Mouse (Mus musculus) forebrain, embryonic 10.5 days (tissue): ENCODE data around the gene Piwil1. TPM values are rescaled to one million over a fixed set of nuclear protein-coding genes. Genes with fewer than 3 reads are reported as not detected.

Experiments
- DNase-seq: peaks from one replicate; pipeline ENCODE4 v3.0.0-alpha.2; 2017; ENCODE audit warnings: low spot score; ENCODE audit errors: extremely low spot score
- H3K27ac ChIP-seq: fragments of 300-500 bp; sonication (generic); 2 replicates; pipeline ENCODE4 v1.5.1; 2016; ENCODE audit warnings: mild to moderate bottlenecking
- H3K27me3 ChIP-seq: fragments of 300-500 bp; sonication (generic); 2 replicates; pipeline ENCODE4 v1.6.1; 2016; ENCODE audit warnings: mild to moderate bottlenecking; ENCODE audit not compliant: poor library complexity, severe bottlenecking
- H3K36me3 ChIP-seq: fragments of 300-500 bp; sonication (generic); replicated peaks from 2 replicates; pipeline ENCODE4 v1.6.1; 2016; ENCODE audit warnings: mild to moderate bottlenecking, moderate library complexity
- H3K4me1 ChIP-seq: fragments of 300-500 bp; sonication (generic); 2 replicates; pipeline ENCODE4 v1.6.1; 2016
- H3K4me3 ChIP-seq: fragments of 300-500 bp; sonication (generic); 2 replicates; pipeline ENCODE4 v1.5.1; 2016; ENCODE audit warnings: mild to moderate bottlenecking, moderate library complexity
- H3K9me3 ChIP-seq: fragments of 300-500 bp; sonication (generic); 2 replicates; pipeline ENCODE4 v1.6.1; 2016; ENCODE audit warnings: mild to moderate bottlenecking, moderate library complexity
- WGBS: fragments of 180-500 bp; shearing (Covaris S2); methylation state at CpG from one replicate; pipeline ENCODE4 v1.1.7; 2016; 5-methylcytosine and 5-hydroxymethylcytosine counted together
- polyA plus RNA-seq: library from polyadenylated mRNA; unstranded; fragments of >200 nt; fragmentation: Nextera tagmentation; extraction: Ambion mirVana; gene quantifications from 2 replicates; pipeline ENCODE4 v1.2.1, GENCODE M21; 2016

The Piwil1 gene
- not detected in 2 replicates for polyA plus RNA-seq

GRCm38 (mm10) chr5:128702224-128702623 is at the start of gene Piwil1:
TSS of gene Piwil1 (plus strand) at chr5:128702524.
- Histone ChIP-seq H3K36me3 (no peaks in the 10 kb centered on the region), H3K27ac (no peak within 1 kb of the TSS), H3K4me3 (no peak within 1 kb of the TSS), H3K27me3 (peaks cover 16% of the 10 kb centered on the region), H3K4me1 (peaks cover 21% of the 10 kb centered on the region), H3K9me3 (peaks cover 8% of the 10 kb centered on the region)
- WGBS: 94% methylated on average over 4 of the region's 4 CpGs
- no peak for DNase-seq

- H3K9me3 ChIP-seq: 0 out of 2 replicates have a peak, but pooled peaks cover 7% of the 10 kb centered on the region
- H3K4me3 ChIP-seq: peak overlapping the region; percentile 0; the same call in 1 of the 2 replicates
- peaks cover 19% of the 10 kb centered on the region for H3K4me1 ChIP-seq
- peak overlapping the region; percentile 13; the same call in 1 of the 2 replicates for H3K27ac ChIP-seq
- H3K36me3 ChIP-seq: no peaks in the 10 kb centered on the region
- WGBS: 60% methylated on average over 22 of the region's 22 CpGs
- H3K27me3 ChIP-seq: 0 out of 2 replicates have a peak, but pooled peaks cover 3% of the 10 kb centered on the region
- no peak for DNase-seq
These were observed 45.7 kb upstream of the Piwil1 start for GRCm38 (mm10) chr5:128656496-128657135.

- Histone ChIP-seq H3K27me3 (0 out of 2 replicates have a peak, but pooled peaks cover 3% of the 10 kb centered on the region), H3K4me3 (no peak overlapping the region), H3K4me1 (peaks cover 15% of the 10 kb centered on the region), H3K9me3 (peaks cover 7% of the 10 kb centered on the region), H3K27ac (no peak overlapping the region), H3K36me3 (no peaks in the 10 kb centered on the region)
- WGBS: 71% methylated on average over 8 of the region's 8 CpGs
- no peak for DNase-seq
These were observed 42.2 kb upstream of the Piwil1 start for GRCm38 (mm10) chr5:128660101-128660500.

- no peak for DNase-seq
- Histone ChIP-seq H3K27me3 (0 out of 2 replicates have a peak, but pooled peaks cover 3% of the 10 kb centered on the region), H3K9me3 (peaks cover 10% of the 10 kb centered on the region), H3K36me3 (no peaks in the 10 kb centered on the region), H3K4me1 (peaks cover 8% of the 10 kb centered on the region; the same call in 1 of the 2 replicates), H3K27ac (no peak overlapping the region), H3K4me3 (no peak overlapping the region)
- WGBS: 93% methylated on average over 6 of the region's 6 CpGs
These were observed 39.4 kb upstream of the Piwil1 start for GRCm38 (mm10) chr5:128662881-128663280.

- Histone ChIP-seq H3K27me3 (0 out of 2 replicates have a peak, but pooled peaks cover 3% of the 10 kb centered on the region), H3K36me3 (no peaks in the 10 kb centered on the region), H3K9me3 (peaks cover 10% of the 10 kb centered on the region), H3K4me1 (peaks cover 8% of the 10 kb centered on the region; the same call in 1 of the 2 replicates), H3K4me3 (no peak overlapping the region), H3K27ac (no peak overlapping the region)
- DNase-seq: no peak
- 85% methylated on average over 7 of the region's 7 CpGs for WGBS
These were observed 38.3 kb upstream of the Piwil1 start for GRCm38 (mm10) chr5:128663976-128664375.

- no peak for DNase-seq
These were observed 37.3 kb upstream of the Piwil1 start for GRCm38 (mm10) chr5:128665045-128665444.

GRCm38 (mm10) chr5:128667303-128667702 is 35.0 kb upstream of the Piwil1 start:
- 0 out of 2 replicates have a peak, but pooled peaks cover 3% of the 10 kb centered on the region for H3K4me1 ChIP-seq
- H3K9me3 ChIP-seq: peaks cover 10% of the 10 kb centered on the region
- no peaks in the 10 kb centered on the region for H3K27me3 ChIP-seq
- H3K4me3 ChIP-seq: no peak overlapping the region
- H3K36me3 ChIP-seq: no peaks in the 10 kb centered on the region
- WGBS: 68% methylated on average over 7 of the region's 7 CpGs
- H3K27ac ChIP-seq: no peak overlapping the region
- DNase-seq: no peak

More at GRCm38 (mm10) chr5:128665045-128665444, 37.3 kb upstream of the Piwil1 start:
- Histone ChIP-seq H3K27me3 (no peaks in the 10 kb centered on the region), H3K9me3 (peaks cover 10% of the 10 kb centered on the region), H3K27ac (no peak overlapping the region), H3K36me3 (no peaks in the 10 kb centered on the region), H3K4me1 (0 out of 2 replicates have a peak, but pooled peaks cover 3% of the 10 kb centered on the region), H3K4me3 (no peak overlapping the region)
- 89% methylated on average over 1 of the region's 1 CpGs for WGBS

GRCm38 (mm10) chr5:128674124-128674523 is 28.2 kb upstream of the Piwil1 start:
- no peak for DNase-seq
- Histone ChIP-seq H3K4me1 (no peaks in the 10 kb centered on the region), H3K36me3 (no peaks in the 10 kb centered on the region), H3K4me3 (no peak overlapping the region), H3K27me3 (no peaks in the 10 kb centered on the region), H3K27ac (no peak overlapping the region), H3K9me3 (no peaks in the 10 kb centered on the region)
- 84% methylated on average over 9 of the region's 9 CpGs for WGBS

GRCm38 (mm10) chr5:128677373-128677772 is 25.0 kb upstream of the Piwil1 start:
- no peak for DNase-seq
- H3K27ac ChIP-seq: no peak overlapping the region
- 93% methylated on average over 4 of the region's 4 CpGs for WGBS
- H3K4me3 ChIP-seq: no peak overlapping the region
- no peaks in the 10 kb centered on the region for H3K27me3 ChIP-seq
- H3K9me3 ChIP-seq: no peaks in the 10 kb centered on the region
- H3K4me1 ChIP-seq: no peaks in the 10 kb centered on the region
- no peaks in the 10 kb centered on the region for H3K36me3 ChIP-seq

GRCm38 (mm10) chr5:128677861-128678260 is 24.5 kb upstream of the Piwil1 start:
- H3K4me1 ChIP-seq: no peaks in the 10 kb centered on the region
- H3K27me3 ChIP-seq: peaks cover 5% of the 10 kb centered on the region
- WGBS: 84% methylated on average over 6 of the region's 6 CpGs
- no peaks in the 10 kb centered on the region for H3K36me3 ChIP-seq
- H3K27ac ChIP-seq: no peak overlapping the region
- H3K4me3 ChIP-seq: no peak overlapping the region
- DNase-seq: no peak
- H3K9me3 ChIP-seq: no peaks in the 10 kb centered on the region

- Histone ChIP-seq H3K27me3 (peaks cover 38% of the 10 kb centered on the region), H3K36me3 (no peaks in the 10 kb centered on the region), H3K27ac (no peak overlapping the region), H3K9me3 (peaks cover 4% of the 10 kb centered on the region), H3K4me3 (no peak overlapping the region), H3K4me1 (peaks cover 15% of the 10 kb centered on the region)
- DNase-seq: no peak
- 35% methylated on average over 5 of the region's 5 CpGs for WGBS
These were observed 20.9 kb upstream of the Piwil1 start for GRCm38 (mm10) chr5:128681456-128681855.

GRCm38 (mm10) chr5:128684192-128684591 is 18.1 kb upstream of the Piwil1 start:
- DNase-seq: no peak
- Histone ChIP-seq H3K9me3 (peaks cover 12% of the 10 kb centered on the region), H3K27me3 (peaks cover 38% of the 10 kb centered on the region), H3K27ac (peak overlapping the region; percentile 51; the same call in 1 of the 2 replicates), H3K4me3 (peak overlapping the region; percentile 30; the same call in 1 of the 2 replicates), H3K36me3 (no peaks in the 10 kb centered on the region), H3K4me1 (peaks cover 15% of the 10 kb centered on the region)
- 5% methylated on average over 10 of the region's 10 CpGs for WGBS

GRCm38 (mm10) chr5:128684621-128685020 is 17.7 kb upstream of the Piwil1 start:
- Histone ChIP-seq H3K27me3 (peaks cover 38% of the 10 kb centered on the region), H3K27ac (peak overlapping the region; percentile 51), H3K4me3 (peak overlapping the region; percentile 30; the same call in 1 of the 2 replicates), H3K4me1 (peaks cover 15% of the 10 kb centered on the region), H3K9me3 (peaks cover 12% of the 10 kb centered on the region), H3K36me3 (no peaks in the 10 kb centered on the region)
- no peak for DNase-seq
- whole genome bisulfite sequencing: 13% methylated on average over 15 of the region's 15 CpGs
